Mouse (Mus musculus): ENCODE data around the gene Phyh. TPM values are rescaled to one million over a fixed set of nuclear protein-coding genes. Genes with fewer than 3 reads are reported as not detected.
"Not testable (repeated sequence)": the region's sequence is repeated elsewhere in the genome, so short reads cannot be mapped to it uniquely, and the experiment has no call there.

Phyh gene
- polyA plus RNA-seq, 1 experiment from 2014 or later = 70.2 TPM

DNA sequence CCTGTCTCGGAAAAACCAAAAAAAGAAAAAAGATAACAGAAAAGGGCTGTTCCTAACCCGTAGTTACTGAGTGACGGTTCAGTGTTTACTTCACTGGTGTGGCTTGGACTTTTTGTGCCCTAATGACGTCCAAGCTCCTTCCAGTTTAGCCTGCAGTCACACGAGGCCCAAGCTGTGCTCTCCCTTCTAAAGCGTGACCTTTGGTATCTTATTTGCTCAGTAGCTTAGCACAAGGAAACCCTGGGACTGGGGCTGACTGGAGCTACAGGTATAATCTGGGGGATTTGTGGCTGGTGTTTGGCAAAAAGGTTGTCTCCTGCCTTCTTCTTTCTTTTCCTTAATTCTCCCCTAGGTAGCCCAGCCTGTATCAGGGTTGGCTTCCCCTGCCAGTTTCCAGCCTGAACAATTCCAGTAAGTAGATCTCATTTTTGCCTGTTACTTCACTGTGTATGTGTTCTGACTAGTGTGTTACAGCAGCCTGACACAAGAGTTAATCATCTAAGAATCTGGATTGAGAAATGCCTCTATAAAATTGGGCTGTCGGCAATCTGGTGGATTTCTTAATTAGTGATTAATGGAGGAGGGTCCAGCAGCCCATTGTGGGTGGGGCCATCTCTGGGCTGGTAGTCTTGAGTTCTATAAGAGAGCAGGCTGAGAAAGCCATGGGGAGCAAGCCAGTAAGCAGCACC, 3.8 kb downstream of the Phyh start:
- H3K27me3 ChIP-seq (replicated peaks) = no peaks in the 10 kb centered on the region
- H3K9me3 ChIP-seq = no peaks in the 10 kb centered on the region
- H3K4me2 ChIP-seq = no peak overlapping the region
- no peak overlapping the region for H3K9ac ChIP-seq
- no peak overlapping the region for H3K4me3 ChIP-seq
- H3K36me3 ChIP-seq (replicated peaks) = 0 out of 2 replicates have a peak, but pooled peaks cover 3% of the 10 kb centered on the region
- WGBS = 70% methylated on average over 7 of the region's 7 CpGs
- no peak for ATAC-seq (replicated peaks)
- no peak overlapping the region for H3K27ac ChIP-seq
- H3K4me1 ChIP-seq = peaks cover 8% of the 10 kb centered on the region

DNA sequence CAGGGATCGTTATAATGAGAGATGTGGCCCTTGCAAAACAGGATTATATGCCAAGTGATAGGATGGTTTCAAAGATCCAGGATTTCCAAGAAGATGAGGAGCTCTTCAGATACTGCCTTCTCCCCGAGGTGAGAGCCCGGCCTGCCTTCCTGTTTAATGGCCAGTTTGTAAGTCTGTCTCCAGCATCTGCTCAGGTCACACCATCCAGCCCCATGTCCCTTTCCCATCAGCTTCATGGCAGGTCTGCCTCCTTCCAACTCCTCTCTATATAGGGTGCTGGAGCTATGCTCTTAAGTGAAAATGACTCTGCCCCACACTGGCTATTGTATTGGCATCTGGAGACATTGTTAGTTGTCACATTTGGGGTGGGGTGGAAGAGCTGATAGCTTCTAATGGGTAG, 8.6 kb downstream of the Phyh start:
- no peaks in the 10 kb centered on the region for H3K4me1 ChIP-seq
- ATAC-seq (replicated peaks) = no peak
- H3K27ac ChIP-seq = no peak overlapping the region
- 85% methylated on average over 3 of the region's 3 CpGs for WGBS
- H3K9ac ChIP-seq = no peak overlapping the region
- no peak overlapping the region for H3K4me3 ChIP-seq
- no peaks in the 10 kb centered on the region for H3K9me3 ChIP-seq
- no peaks in the 10 kb centered on the region for H3K27me3 ChIP-seq (replicated peaks)
- H3K36me3 ChIP-seq (replicated peaks) = 0 out of 2 replicates have a peak, but pooled peaks cover 8% of the 10 kb centered on the region
- H3K4me2 ChIP-seq = no peak overlapping the region

DNA sequence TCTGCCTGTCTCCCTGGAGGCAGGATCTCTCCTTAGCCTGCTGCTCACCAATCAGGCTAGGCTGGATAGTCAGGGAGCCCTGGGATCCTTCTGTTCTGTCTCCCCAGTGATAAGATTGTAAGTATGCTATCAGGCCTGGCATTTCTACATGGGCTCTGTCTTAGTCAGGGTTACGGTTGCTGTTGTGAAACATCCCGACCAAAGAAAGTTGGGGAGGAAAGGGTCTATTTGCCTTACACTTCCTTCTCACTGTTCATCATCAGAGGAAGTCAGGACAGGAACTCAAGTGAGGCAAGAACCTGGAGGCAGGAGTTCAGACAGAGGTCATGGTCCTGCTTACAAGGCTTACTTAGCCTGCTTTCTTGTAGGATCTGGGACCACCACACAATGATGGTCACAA, 10.4 kb downstream of the Phyh start:
- H3K4me2 ChIP-seq = no peak overlapping the region
- no peaks in the 10 kb centered on the region for H3K9me3 ChIP-seq
- no peak overlapping the region for H3K27ac ChIP-seq
- WGBS = 91% methylated on average over 2 of the region's 2 CpGs
- H3K4me3 ChIP-seq = no peak overlapping the region
- no peaks in the 10 kb centered on the region for H3K4me1 ChIP-seq
- H3K36me3 ChIP-seq (replicated peaks) = 0 out of 2 replicates have a peak, but pooled peaks cover 8% of the 10 kb centered on the region
- no peak overlapping the region for H3K9ac ChIP-seq
- H3K27me3 ChIP-seq (replicated peaks) = no peaks in the 10 kb centered on the region
- no peak for ATAC-seq (replicated peaks)

DNA sequence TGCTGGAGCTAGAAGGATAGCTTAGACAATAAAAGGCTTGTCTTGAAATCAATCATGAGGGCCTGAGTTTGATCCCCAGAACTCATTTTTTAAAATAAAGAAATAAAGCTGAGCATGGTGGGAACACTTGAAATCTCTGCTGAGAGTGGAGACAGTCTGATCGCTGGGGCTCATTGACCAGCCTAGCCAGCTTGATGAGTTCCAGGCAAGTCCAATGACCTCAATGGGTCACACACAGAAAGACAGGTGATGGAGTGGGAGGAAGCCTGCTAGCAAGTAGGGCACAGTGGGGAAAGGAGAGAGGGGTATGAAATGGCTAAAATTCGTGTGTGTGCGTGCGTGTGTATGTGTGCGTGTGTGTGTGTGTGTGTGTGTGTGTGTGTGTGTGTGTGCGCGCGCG, 15.7 kb downstream of the Phyh start:
- 93% methylated on average over 9 of the region's 9 CpGs for WGBS
- H3K4me3 ChIP-seq = no peak overlapping the region
- H3K9ac ChIP-seq = no peak overlapping the region
- H3K27me3 ChIP-seq (replicated peaks) = no peaks in the 10 kb centered on the region
- no peaks in the 10 kb centered on the region for H3K9me3 ChIP-seq
- H3K36me3 ChIP-seq (replicated peaks) = peaks cover 17% of the 10 kb centered on the region
- H3K27ac ChIP-seq = no peak overlapping the region
- no peak overlapping the region for H3K4me2 ChIP-seq
- no peak for ATAC-seq (replicated peaks)
- no peaks in the 10 kb centered on the region for H3K4me1 ChIP-seq

DNA sequence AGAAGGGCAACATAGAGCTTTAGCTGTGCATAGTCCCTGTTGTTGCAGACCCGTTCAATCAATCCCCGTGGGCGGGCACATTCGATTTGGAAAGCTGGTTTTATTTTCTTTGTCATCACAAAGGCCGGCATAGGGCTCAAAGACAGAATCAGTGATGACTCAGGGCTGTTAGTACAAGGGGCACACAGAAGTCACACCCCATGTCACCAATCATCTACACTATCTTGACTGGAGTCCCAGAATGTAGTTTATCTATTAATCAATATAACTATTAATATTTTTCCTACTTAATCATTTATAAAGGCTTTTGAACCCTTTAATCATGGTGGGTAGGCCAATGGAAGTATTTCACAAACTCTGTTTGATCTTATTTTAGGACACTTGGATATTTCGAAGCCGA, 19.1 kb downstream of the Phyh start:
- Histone ChIP-seq H3K4me3 (no peak overlapping the region), H3K4me1 (no peaks in the 10 kb centered on the region), H3K4me2 (no peak overlapping the region), H3K27me3 (replicated peaks) (no peaks in the 10 kb centered on the region), H3K9ac (no peak overlapping the region), H3K27ac (no peak overlapping the region), H3K9me3 (no peaks in the 10 kb centered on the region), H3K36me3 (replicated peaks) (peaks cover 12% of the 10 kb centered on the region)
- WGBS = 95% methylated on average over 7 of the region's 7 CpGs
- ATAC-seq (replicated peaks) = no peak

DNA sequence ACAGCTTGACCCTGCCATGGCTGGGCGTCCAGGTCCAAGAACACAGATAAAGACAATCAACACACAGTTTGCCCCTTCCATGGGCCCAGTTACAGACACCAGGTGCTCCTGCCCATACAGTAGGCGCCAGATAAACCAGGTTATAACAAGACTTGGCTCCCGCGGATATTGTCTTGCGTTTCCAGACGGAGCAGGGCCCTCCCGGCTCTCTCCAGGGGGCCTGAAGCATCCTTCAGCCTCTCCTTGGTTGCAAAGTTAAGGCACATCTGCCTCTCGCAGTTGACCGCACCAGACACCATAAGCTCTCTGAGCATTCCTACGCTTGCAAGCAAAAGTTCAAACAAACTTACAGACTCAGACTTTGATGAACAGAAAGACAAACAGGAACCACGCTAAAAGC, 22.0 kb downstream of the Phyh start:
- no peak for ATAC-seq (replicated peaks)
- no peak overlapping the region for H3K4me2 ChIP-seq
- H3K4me3 ChIP-seq = no peak overlapping the region
- no peak overlapping the region for H3K9ac ChIP-seq
- H3K36me3 ChIP-seq (replicated peaks) = peaks cover 12% of the 10 kb centered on the region
- H3K27me3 ChIP-seq (replicated peaks) = no peaks in the 10 kb centered on the region
- 93% methylated on average over 11 of the region's 11 CpGs for WGBS
- peaks cover 3% of the 10 kb centered on the region; the same call in 1 of the 2 replicates for H3K9me3 ChIP-seq
- H3K27ac ChIP-seq = no peak overlapping the region
- H3K4me1 ChIP-seq = no peaks in the 10 kb centered on the region

DNA sequence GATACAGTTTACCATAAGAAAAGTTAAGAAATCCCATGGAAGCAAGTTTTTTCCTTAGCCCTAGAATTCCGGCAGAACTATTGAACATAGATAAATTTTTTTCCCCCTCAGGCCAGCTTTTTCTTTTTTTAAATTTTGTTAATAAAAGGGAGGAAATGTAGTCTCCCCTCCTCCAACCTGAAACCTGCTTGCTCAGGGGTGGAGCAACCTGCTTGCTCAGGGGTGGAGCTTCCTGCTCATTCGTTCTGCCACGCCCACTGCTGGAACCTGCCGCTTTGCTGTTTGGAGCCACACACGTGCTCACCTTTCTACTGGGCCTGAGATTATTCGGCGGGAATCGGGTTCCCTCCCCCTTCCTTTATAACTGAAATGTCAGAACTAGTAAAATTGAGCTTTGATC, 30.9 kb downstream of the Phyh start:
- H3K4me3 ChIP-seq; H3K9ac ChIP-seq; H3K27me3 ChIP-seq (replicated peaks); H3K4me2 ChIP-seq; H3K4me1 ChIP-seq; H3K36me3 ChIP-seq (replicated peaks); H3K27ac ChIP-seq; ATAC-seq (replicated peaks); H3K9me3 ChIP-seq: not testable (repeated sequence)
- WGBS = 91% methylated on average over 8 of the region's 8 CpGs

DNA sequence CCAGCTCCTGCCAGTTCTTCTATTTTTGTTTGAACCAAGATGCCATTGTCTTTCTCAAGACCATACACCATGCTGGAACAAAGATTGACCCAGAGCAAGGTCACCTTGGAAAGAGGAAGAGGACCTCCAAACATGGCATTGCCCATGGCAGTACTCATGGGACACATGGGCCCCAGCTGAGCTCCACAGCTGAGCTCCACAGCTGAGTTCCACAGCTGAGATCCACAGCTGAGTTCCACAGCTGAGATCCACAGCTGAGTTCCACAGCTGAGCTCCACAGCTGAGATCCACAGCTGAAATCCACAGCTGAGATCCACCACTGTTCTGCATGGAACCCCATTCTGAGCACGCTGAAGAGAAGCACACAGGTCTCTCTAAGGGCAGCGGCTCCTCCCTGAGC, 32.2 kb downstream of the Phyh start:
- H3K4me3 ChIP-seq = no peak overlapping the region
- H3K36me3 ChIP-seq (replicated peaks) = no peaks in the 10 kb centered on the region
- H3K27me3 ChIP-seq (replicated peaks) = no peaks in the 10 kb centered on the region
- no peaks in the 10 kb centered on the region for H3K4me1 ChIP-seq
- H3K9me3 ChIP-seq = no peaks in the 10 kb centered on the region
- no peak overlapping the region for H3K9ac ChIP-seq
- WGBS = 90% methylated on average over 2 of the region's 2 CpGs
- H3K27ac ChIP-seq = no peak overlapping the region
- no peak for ATAC-seq (replicated peaks)
- no peak overlapping the region for H3K4me2 ChIP-seq

DNA sequence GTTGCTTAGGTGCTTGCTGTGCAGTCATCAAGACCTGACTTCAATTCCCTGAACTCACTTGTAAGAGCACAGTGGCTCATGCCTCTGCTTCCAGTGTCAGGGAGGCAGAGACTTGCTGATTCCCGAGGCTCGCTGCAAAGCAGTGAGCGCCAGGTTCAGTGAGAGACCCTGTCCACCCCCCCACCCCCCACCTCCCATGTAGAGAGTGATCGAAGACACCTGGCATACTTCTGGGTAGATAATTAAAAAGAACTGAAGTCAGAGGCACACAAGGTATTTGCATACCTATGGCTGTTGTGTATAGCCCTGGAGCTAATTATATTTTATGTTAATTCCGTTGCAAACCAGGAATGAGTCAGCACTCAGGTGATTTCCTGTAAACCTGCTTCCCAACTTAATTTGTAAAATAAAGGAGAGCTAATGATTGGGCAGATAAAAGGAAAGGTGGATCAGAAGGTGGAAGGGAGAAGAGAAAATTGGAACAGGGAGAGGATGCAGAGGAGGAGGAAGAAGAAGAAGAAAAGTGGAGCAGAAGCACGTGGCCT, 35.5 kb downstream of the Phyh start:
- Histone ChIP-seq H3K4me3 (no peak overlapping the region), H3K27me3 (replicated peaks) (no peaks in the 10 kb centered on the region), H3K4me2 (no peak overlapping the region), H3K4me1 (no peaks in the 10 kb centered on the region), H3K36me3 (replicated peaks) (no peaks in the 10 kb centered on the region), H3K27ac (no peak overlapping the region), H3K9me3 (no peaks in the 10 kb centered on the region), H3K9ac (no peak overlapping the region)
- ATAC-seq (replicated peaks) = no peak
- WGBS = 85% methylated on average over 6 of the region's 6 CpGs

DNA sequence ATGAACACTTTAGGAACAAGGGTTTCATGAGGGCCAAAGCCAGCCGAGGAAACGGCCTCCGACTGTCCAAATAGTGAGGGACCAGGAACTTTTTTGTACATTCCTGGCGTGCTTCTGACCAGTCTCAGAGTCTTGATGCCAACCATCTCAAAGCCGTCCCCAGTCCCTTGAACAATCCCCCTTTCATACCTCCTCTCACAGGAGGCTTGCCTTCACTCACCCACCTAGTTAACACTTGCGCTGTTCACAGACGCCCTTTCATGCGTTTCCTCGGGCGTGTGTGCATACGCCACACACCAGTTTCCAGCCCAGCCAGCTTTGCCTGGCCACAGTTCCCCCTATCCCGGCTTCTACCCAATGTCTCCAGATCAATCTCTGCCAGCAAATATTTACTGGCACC, 39.2 kb downstream of the Phyh start:
- H3K4me3 ChIP-seq = no peak overlapping the region
- ATAC-seq (replicated peaks) = no peak
- H3K4me2 ChIP-seq = no peak overlapping the region
- H3K27ac ChIP-seq = no peak overlapping the region
- no peak overlapping the region for H3K9ac ChIP-seq
- H3K36me3 ChIP-seq (replicated peaks) = no peaks in the 10 kb centered on the region
- 90% methylated on average over 12 of the region's 12 CpGs for WGBS
- no peaks in the 10 kb centered on the region for H3K9me3 ChIP-seq
- H3K27me3 ChIP-seq (replicated peaks) = no peaks in the 10 kb centered on the region
- no peaks in the 10 kb centered on the region for H3K4me1 ChIP-seq

DNA sequence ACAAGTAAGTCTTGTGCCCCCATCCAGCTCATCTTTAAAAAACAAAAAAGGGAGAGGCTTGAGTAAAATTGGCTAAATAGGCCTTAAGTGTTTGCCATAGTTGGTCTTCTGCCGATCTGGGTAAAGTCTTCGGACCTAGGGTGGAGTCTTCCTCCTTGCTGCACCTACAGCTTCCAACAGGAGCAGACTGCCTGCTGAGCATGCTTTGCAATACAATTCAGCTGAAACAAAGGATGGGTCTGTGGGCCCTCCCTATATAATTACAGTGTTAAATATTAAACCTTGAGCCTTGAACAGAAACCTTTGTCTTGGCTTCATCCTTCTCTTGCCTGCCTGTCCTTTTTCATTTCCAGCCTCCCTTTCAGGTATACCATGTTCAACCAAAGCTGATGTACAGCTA, 49.0 kb downstream of the Phyh start:
- no peaks in the 10 kb centered on the region for H3K36me3 ChIP-seq (replicated peaks)
- H3K4me1 ChIP-seq = no peaks in the 10 kb centered on the region
- H3K9ac ChIP-seq = no peak overlapping the region

DNA sequence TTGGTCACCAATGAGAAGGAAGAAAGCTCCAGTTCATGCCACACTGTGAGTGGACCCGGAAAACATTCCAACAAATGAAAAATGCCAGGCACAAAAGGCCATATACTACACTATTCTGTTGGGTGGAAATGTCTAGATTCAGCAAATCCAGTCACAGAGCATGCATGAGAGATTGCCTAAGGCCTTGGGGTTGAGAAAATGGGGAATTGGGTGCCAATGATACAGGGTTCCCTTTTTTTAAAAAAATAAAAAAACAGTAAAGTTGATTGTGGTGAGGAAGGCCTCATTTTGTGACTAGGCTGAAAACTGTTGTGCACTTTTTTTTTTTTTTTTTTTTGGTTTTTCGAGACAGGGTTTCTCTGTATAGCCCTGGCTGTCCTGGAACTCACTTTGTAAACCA, 50.3 kb downstream of the Phyh start:
- Histone ChIP-seq H3K4me3 (no peak overlapping the region), H3K4me2 (no peak overlapping the region), H3K4me1 (no peaks in the 10 kb centered on the region), H3K27me3 (replicated peaks) (no peaks in the 10 kb centered on the region), H3K36me3 (replicated peaks) (no peaks in the 10 kb centered on the region), H3K27ac (no peak overlapping the region), H3K9me3 (no peaks in the 10 kb centered on the region), H3K9ac (no peak overlapping the region)
- ATAC-seq (replicated peaks) = no peak
- WGBS = 92% methylated on average over 1 of the region's 2 CpGs

More for the DNA sequence above, 49.0 kb downstream of the Phyh start:
- WGBS = 94% methylated on average over 2 of the region's 2 CpGs
- Histone ChIP-seq H3K9me3 (no peaks in the 10 kb centered on the region), H3K4me2 (no peak overlapping the region), H3K27ac (no peak overlapping the region), H3K27me3 (replicated peaks) (no peaks in the 10 kb centered on the region), H3K4me3 (no peak overlapping the region)
- ATAC-seq (replicated peaks) = no peak

DNA sequence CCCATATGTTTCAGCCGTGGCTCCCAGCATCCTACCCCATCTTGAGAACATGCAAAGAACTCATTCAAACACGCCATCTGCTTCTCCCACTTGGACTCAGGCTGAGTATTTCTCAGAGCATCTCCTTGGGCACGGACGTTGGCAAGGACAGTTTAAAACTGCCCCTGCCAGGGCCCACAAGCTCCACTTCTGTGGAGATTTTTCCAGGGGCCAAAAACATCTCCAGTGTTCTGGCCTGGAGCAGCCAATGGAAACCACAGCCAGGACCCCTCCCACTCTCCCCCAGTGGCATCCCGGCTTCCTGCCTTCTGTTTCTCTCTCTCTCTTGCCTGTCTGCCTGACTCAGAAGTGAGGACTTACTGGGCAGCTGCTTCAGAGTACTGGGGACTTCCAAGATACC, 57.0 kb downstream of the Phyh start, which contains the start of gene Ucma:
TSS of gene Ucma (plus strand) at position 316 of the 400 bp plus-strand sequence.
- WGBS = 72% methylated on average over 5 of the region's 5 CpGs
- no peaks in the 10 kb centered on the region for H3K27me3 ChIP-seq (replicated peaks)
- no peak for ATAC-seq (replicated peaks)
- H3K4me3 ChIP-seq = no peak within 1 kb of the TSS
- H3K4me1 ChIP-seq = no peaks in the 10 kb centered on the region
- no peaks in the 10 kb centered on the region for H3K36me3 ChIP-seq (replicated peaks)
- H3K9me3 ChIP-seq = no peaks in the 10 kb centered on the region
- no peak within 1 kb of the TSS for H3K4me2 ChIP-seq
- H3K27ac ChIP-seq = no peak within 1 kb of the TSS
- no peak within 1 kb of the TSS for H3K9ac ChIP-seq
